Mouse (Mus musculus) myocyte (in vitro differentiated cells): Measurements from ENCODE around the gene Prps1. TPM values are rescaled to one million over a fixed set of nuclear protein-coding genes. Genes with fewer than 3 reads are reported as not detected.

Experiments
- H3K27me3 ChIP-seq: one replicate; pipeline ENCODE4 v1.6.1; 2011; ENCODE audit not compliant: control insufficient read depth, insufficient read depth, insufficient read length
- H3K36me3 ChIP-seq: one replicate; pipeline ENCODE4 v1.6.1; 2011; ENCODE audit not compliant: control insufficient read depth, insufficient read depth
- H3K4me2 ChIP-seq: one replicate; pipeline ENCODE4 v1.6.1; 2011; ENCODE audit warnings: low read depth, control low read depth
- H3K4me3 ChIP-seq: one replicate; pipeline ENCODE4 v1.5.1; 2011; ENCODE audit warnings: mild to moderate bottlenecking, control low read depth, moderate library complexity
- H3K79me2 ChIP-seq: one replicate; pipeline ENCODE4 v1.6.1; 2011; ENCODE audit not compliant: control insufficient read depth, insufficient read depth
- H3ac ChIP-seq: one replicate; pipeline ENCODE4 v1.6.1; 2011; ENCODE audit not compliant: control insufficient read depth, insufficient read length
- CEBPB ChIP-seq: IDR thresholded peaks from 2 replicates; pipeline ENCODE4 v1.6.1; 2011; ENCODE audit warnings: mild to moderate bottlenecking, moderate library complexity; ENCODE audit not compliant: poor library complexity, insufficient read depth, severe bottlenecking
- E2F4 ChIP-seq: IDR thresholded peaks from one replicate; pipeline ENCODE4 v1.6.1; 2011; ENCODE audit warnings: mild to moderate bottlenecking, control low read depth, moderate library complexity; ENCODE audit not compliant: insufficient read depth
- MAX ChIP-seq: IDR thresholded peaks from one replicate; pipeline ENCODE4 v1.6.1; 2011; ENCODE audit warnings: low read depth, mild to moderate bottlenecking, control low read depth
- MYOD1 ChIP-seq, 3 experiments: IDR thresholded peaks; one replicate each; pipeline ENCODE4 v1.6.1; 2011; ENCODE audit warnings: control low read depth in 2 of 3, low read depth in 2 of 3, mild to moderate bottlenecking in 2 of 3, moderate library complexity in 1 of 3; ENCODE audit not compliant: insufficient read length in 2 of 3, control insufficient read depth in 1 of 3
- MYOG ChIP-seq, 3 experiments: IDR thresholded peaks; one replicate each; pipeline ENCODE4 v1.6.1; 2011; ENCODE audit warnings: control low read depth in 2 of 3, low read depth in 2 of 3, mild to moderate bottlenecking in 2 of 3; ENCODE audit not compliant: insufficient read length in 2 of 3, control insufficient read depth in 1 of 3, insufficient read depth in 1 of 3
- POLR2A ChIP-seq: IDR thresholded peaks from one replicate; pipeline ENCODE4 v1.6.1; 2011; ENCODE audit warnings: low read depth, mild to moderate bottlenecking, control low read depth, moderate library complexity; ENCODE audit not compliant: insufficient read length
- POLR2AphosphoS2 ChIP-seq: IDR thresholded peaks from one replicate; pipeline ENCODE4 v1.6.1; 2011; ENCODE audit warnings: low read depth, control low read depth; ENCODE audit not compliant: insufficient read length
- REST ChIP-seq: IDR thresholded peaks from one replicate; pipeline ENCODE4 v1.6.1; 2011; ENCODE audit warnings: mild to moderate bottlenecking, control low read depth, moderate library complexity; ENCODE audit not compliant: insufficient read depth, insufficient read length
- SRF ChIP-seq: IDR thresholded peaks from one replicate; pipeline ENCODE4 v1.6.1; 2011; ENCODE audit warnings: low read depth; ENCODE audit not compliant: control insufficient read depth, insufficient read length
- TCF12 ChIP-seq: IDR thresholded peaks from one replicate; pipeline ENCODE4 v1.6.1; 2011; ENCODE audit warnings: mild to moderate bottlenecking, control low read depth; ENCODE audit not compliant: poor library complexity, insufficient read depth, severe bottlenecking
- TCF3 ChIP-seq: IDR thresholded peaks from one replicate; pipeline ENCODE4 v1.6.1; 2011; ENCODE audit warnings: low read depth, control low read depth; ENCODE audit not compliant: insufficient read length
- USF1 ChIP-seq: IDR thresholded peaks from one replicate; pipeline ENCODE4 v1.6.1; 2011; ENCODE audit warnings: low read depth, mild to moderate bottlenecking, control low read depth, moderate library complexity
- polyA plus RNA-seq: library from polyadenylated mRNA; unstranded; fragments of >200 nt; fragmentation: generic; extraction: Trizol; gene quantifications from one replicate; pipeline ENCODE4 v1.2.1, GENCODE M21; 2012; ENCODE audit warnings: missing spikeins

Prps1 gene
- polyA plus RNA-seq, 1 experiment: 26.9 TPM

DNA sequence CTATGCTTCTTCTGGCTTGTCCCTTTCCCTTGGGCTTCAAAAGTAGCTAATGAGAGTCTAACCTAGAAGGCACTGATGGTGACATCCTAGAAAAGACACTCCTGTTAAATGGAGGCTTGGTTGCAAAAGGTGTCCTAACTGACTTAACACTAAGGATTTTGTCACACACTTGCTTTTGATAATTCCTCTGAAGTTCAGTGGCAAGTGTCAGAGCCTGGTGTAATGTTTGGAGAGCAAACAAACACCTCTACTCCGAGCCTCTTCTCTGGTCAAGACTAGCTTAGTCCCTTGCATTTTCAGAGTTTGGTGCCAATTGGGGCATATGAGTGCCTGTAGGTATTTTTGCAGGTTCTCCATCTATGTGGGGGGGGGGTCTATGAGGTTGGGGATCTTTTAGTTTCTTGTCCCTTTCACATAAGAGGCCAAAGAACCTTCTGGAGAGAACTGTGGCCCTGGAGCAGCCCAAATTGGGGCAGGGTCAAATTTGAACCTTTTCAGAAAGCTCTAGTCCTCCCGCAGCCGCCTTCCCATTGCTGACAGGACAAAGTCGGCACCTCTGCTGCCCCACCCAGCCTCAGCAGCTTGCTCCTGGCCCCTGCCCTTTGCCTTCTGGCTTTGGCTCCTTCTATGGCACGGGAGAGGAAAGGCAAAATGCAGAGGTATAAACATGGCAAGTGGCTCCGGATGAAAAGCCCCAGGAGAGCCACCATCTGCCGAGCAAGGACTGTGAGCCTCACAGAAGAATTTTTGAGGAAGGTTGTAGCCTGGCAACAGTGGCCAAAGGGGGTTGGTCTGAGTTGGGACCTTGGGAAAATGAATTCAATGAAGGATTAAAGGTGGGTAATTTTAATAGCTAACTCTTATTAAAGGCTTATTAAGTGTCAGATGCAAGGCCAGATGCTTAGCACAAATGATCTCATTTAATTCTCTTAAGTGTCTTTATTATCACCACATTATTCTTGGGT lies 55.6 kb downstream of the Prps1 start:
- no peaks in the 10 kb centered on the region for H3K27me3 ChIP-seq
- TF ChIP-seq MYOD1 (IDR thresholded peaks at IDR 0.05; ENCODE audit: control insufficient read depth in 1 of 3, insufficient read length in 2 of 3, low read depth in 2 of 3): no peak
- no peak for TF ChIP-seq REST
- no peak for TF ChIP-seq POLR2AphosphoS2
- no peak for TF ChIP-seq POLR2A
- TF ChIP-seq E2F4: no peak
- H3K4me3 ChIP-seq: peak overlapping the region; percentile 7
- no peaks in the 10 kb centered on the region for H3K79me2 ChIP-seq
- no peaks in the 10 kb centered on the region for H3K36me3 ChIP-seq
- H3K4me2 ChIP-seq: peak overlapping the region; percentile 69
- H3ac ChIP-seq: no peak overlapping the region

- H3K36me3 ChIP-seq: no peaks in the 10 kb centered on the region
- H3K27me3 ChIP-seq: no peaks in the 10 kb centered on the region
- H3K4me2 ChIP-seq: no peak overlapping the region
- H3K79me2 ChIP-seq: no peaks in the 10 kb centered on the region
- no peak for TF ChIP-seq USF1
- TF ChIP-seq MYOD1 (IDR thresholded peaks at IDR 0.05; ENCODE audit: control insufficient read depth in 1 of 3, insufficient read length in 2 of 3, low read depth in 2 of 3): no peak
- H3ac ChIP-seq: no peak overlapping the region
- H3K4me3 ChIP-seq: no peak overlapping the region
Measured at GRCm38 (mm10) chrX:140513379-140513778, 57.0 kb downstream of the Prps1 start.

GRCm38 (mm10) chrX:140518351-140518750 lies 61.9 kb downstream of the Prps1 start:
- TF ChIP-seq MAX: no peak
- no peak for TF ChIP-seq TCF12
- no peak for TF ChIP-seq POLR2AphosphoS2
- no peak for TF ChIP-seq USF1
- TF ChIP-seq MYOD1 (IDR thresholded peaks at IDR 0.05; ENCODE audit: control insufficient read depth in 1 of 3, insufficient read length in 2 of 3, low read depth in 2 of 3): no peak
- TF ChIP-seq CEBPB: no peak
- no peak for TF ChIP-seq SRF
- no peak for TF ChIP-seq REST
- no peak for TF ChIP-seq TCF3
- no peak overlapping the region for H3K4me2 ChIP-seq
- H3ac ChIP-seq: no peak overlapping the region
- no peaks in the 10 kb centered on the region for H3K79me2 ChIP-seq
- no peaks in the 10 kb centered on the region for H3K36me3 ChIP-seq
- H3K4me3 ChIP-seq: no peak overlapping the region
- no peaks in the 10 kb centered on the region for H3K27me3 ChIP-seq

DNA sequence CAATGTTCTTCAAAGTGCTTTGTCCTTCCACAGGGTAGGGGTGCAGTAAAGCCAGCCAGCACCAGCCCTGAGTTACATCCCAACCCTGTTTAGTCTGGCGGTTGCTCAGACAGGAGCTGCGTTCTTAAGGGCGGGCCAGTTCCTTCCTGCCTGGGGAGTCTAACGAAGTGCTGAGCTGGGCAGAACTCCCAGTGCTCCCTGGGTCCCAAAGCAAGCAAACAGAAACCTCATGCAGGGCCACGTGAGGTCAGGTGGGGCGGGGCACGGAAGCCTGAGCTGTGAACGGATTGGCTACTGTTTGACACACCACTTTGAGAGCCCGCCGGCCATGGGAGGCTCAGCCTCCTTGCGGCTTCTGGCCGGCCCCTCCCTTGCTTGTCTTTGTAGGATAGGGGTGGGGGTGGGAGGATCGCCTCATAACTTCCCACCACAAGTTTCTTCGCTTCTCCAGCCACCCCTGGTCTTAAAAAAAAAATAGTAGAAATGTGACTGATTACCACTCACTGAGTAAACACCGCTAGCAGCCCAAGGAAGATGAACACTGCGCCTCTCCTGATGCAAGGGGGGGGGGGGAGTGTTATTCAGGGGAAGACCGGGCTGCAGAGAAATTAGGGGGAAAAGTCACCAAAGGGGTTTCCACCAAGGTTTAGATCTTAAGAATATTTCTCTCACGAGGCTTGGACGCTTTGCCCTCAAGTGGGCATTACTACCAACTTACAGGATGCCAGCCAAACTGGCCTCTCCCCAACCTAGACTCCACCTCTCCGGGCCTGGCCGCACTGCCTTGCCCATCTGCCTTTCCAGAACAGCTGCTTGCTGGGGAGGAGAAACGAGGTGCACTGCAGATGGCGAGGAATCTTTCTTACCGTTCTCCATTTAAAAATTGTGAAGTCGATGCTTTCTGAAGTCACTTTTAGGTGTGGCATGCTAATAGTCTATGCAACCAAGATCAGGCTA lies 64.0 kb downstream of the Prps1 start:
- H3K27me3 ChIP-seq: no peaks in the 10 kb centered on the region
- peak; percentile 95 for TF ChIP-seq MAX
- no peak for TF ChIP-seq CEBPB
- no peak for TF ChIP-seq POLR2AphosphoS2
- peak; percentile 49 to 90 (median 80) for TF ChIP-seq MYOD1 (IDR thresholded peaks at IDR 0.05; ENCODE audit: control insufficient read depth in 1 of 3, insufficient read length in 2 of 3, low read depth in 2 of 3)
- no peak for TF ChIP-seq SRF
- TF ChIP-seq TCF12: peak; percentile 57
- TF ChIP-seq REST: no peak
- TF ChIP-seq POLR2A: peak; percentile 36
- TF ChIP-seq E2F4: no peak
- peak; percentile 40 for TF ChIP-seq USF1
- TF ChIP-seq MYOG (IDR thresholded peaks at IDR 0.05; ENCODE audit: control insufficient read depth in 1 of 3, insufficient read depth in 1 of 3, insufficient read length in 2 of 3, low read depth in 2 of 3): peak; percentile 56 to 92 (median 73)
- peak; percentile 12 for TF ChIP-seq TCF3
- no peak overlapping the region for H3K4me3 ChIP-seq
- peak overlapping the region; percentile 82 for H3K4me2 ChIP-seq
- H3ac ChIP-seq: no peak overlapping the region
- H3K36me3 ChIP-seq: no peaks in the 10 kb centered on the region
- H3K79me2 ChIP-seq: no peaks in the 10 kb centered on the region
